Mouse (Mus musculus) hindbrain, embryonic 10.5 days (tissue): ENCODE measurements around the gene Nup107. TPM values are rescaled to one million over a fixed set of nuclear protein-coding genes. Genes with fewer than 3 reads are reported as not detected.

Experiments
- DNase-seq: peaks from one replicate; pipeline ENCODE4 v3.0.0-alpha.2; 2017; ENCODE audit warnings: low spot score
- H3K27ac ChIP-seq: fragments of 300-500 bp; sonication (generic); 2 replicates; pipeline ENCODE4 v1.5.1; 2016; ENCODE audit warnings: mild to moderate bottlenecking, moderate library complexity
- H3K27me3 ChIP-seq: fragments of 300-500 bp; sonication (generic); 2 replicates; pipeline ENCODE4 v1.6.1; 2016; ENCODE audit warnings: mild to moderate bottlenecking; ENCODE audit not compliant: poor library complexity, insufficient read depth, severe bottlenecking
- H3K36me3 ChIP-seq: fragments of 300-500 bp; sonication (generic); 2 replicates; pipeline ENCODE4 v1.6.1; 2016; ENCODE audit warnings: mild to moderate bottlenecking, moderate library complexity
- H3K4me1 ChIP-seq: fragments of 300-500 bp; sonication (generic); replicated peaks from 2 replicates; pipeline ENCODE4 v1.6.1; 2016; ENCODE audit warnings: mild to moderate bottlenecking
- H3K4me3 ChIP-seq: fragments of 300-500 bp; sonication (generic); 2 replicates; pipeline ENCODE4 v1.5.1; 2016; ENCODE audit warnings: mild to moderate bottlenecking, moderate library complexity
- H3K9me3 ChIP-seq: fragments of 300-500 bp; sonication (generic); 2 replicates; pipeline ENCODE4 v1.6.1; 2016; ENCODE audit warnings: mild to moderate bottlenecking, moderate library complexity
- WGBS: fragments of 180-500 bp; shearing (Covaris S2); methylation state at CpG from one replicate; pipeline ENCODE4 v1.1.7; 2016; 5-methylcytosine and 5-hydroxymethylcytosine counted together
- polyA plus RNA-seq: library from polyadenylated mRNA; unstranded; fragments of >200 nt; fragmentation: Nextera tagmentation; extraction: Ambion mirVana; gene quantifications from 2 replicates; pipeline ENCODE4 v1.2.1, GENCODE M21; 2016

The Nup107 gene
- polyA plus RNA-seq, 1 experiment from 2014 or later: 70.6 TPM

- Histone ChIP-seq H3K36me3 (peaks cover 55% of the 10 kb centered on the region), H3K27ac (no peak overlapping the region), H3K9me3 (no peaks in the 10 kb centered on the region), H3K4me1 (no peaks in the 10 kb centered on the region), H3K4me3 (no peak overlapping the region), H3K27me3 (no peaks in the 10 kb centered on the region)
- 73% methylated on average over 4 of the region's 4 CpGs for WGBS
- no peak for DNase-seq
Measured at GRCm38 (mm10) chr10:117824139-117824538, 31.6 kb upstream of the Nup107 start.

- no peak overlapping the region for H3K27ac ChIP-seq
- peaks cover 63% of the 10 kb centered on the region for H3K36me3 ChIP-seq
- H3K9me3 ChIP-seq: no peaks in the 10 kb centered on the region
- H3K27me3 ChIP-seq: no peaks in the 10 kb centered on the region
- DNase-seq: no peak
- WGBS: 91% methylated on average over 6 of the region's 6 CpGs
- H3K4me3 ChIP-seq: no peak overlapping the region
- no peaks in the 10 kb centered on the region for H3K4me1 ChIP-seq
Measured at GRCm38 (mm10) chr10:117823321-117823720, 30.8 kb upstream of the Nup107 start.

- no peaks in the 10 kb centered on the region for H3K4me1 ChIP-seq
- peaks cover 91% of the 10 kb centered on the region for H3K36me3 ChIP-seq
- H3K27ac ChIP-seq: no peak overlapping the region
- no peak overlapping the region for H3K4me3 ChIP-seq
- no peaks in the 10 kb centered on the region for H3K27me3 ChIP-seq
- no peak for DNase-seq
- H3K9me3 ChIP-seq: no peaks in the 10 kb centered on the region
- whole genome bisulfite sequencing: 91% methylated on average over 6 of the region's 6 CpGs
Measured at GRCm38 (mm10) chr10:117818600-117818999, 26.1 kb upstream of the Nup107 start.

GRCm38 (mm10) chr10:117816721-117817120, 24.2 kb upstream of the Nup107 start:
- WGBS: 94% methylated on average over 6 of the region's 6 CpGs
- no peak overlapping the region for H3K27ac ChIP-seq

GRCm38 (mm10) chr10:117812501-117812900, 20.0 kb upstream of the Nup107 start:
- Histone ChIP-seq H3K27me3 (no peaks in the 10 kb centered on the region), H3K4me1 (no peaks in the 10 kb centered on the region), H3K4me3 (no peak overlapping the region), H3K27ac (no peak overlapping the region), H3K36me3 (peaks cover 61% of the 10 kb centered on the region), H3K9me3 (no peaks in the 10 kb centered on the region)
- WGBS: 96% methylated on average over 2 of the region's 2 CpGs
- no peak for DNase-seq

More at GRCm38 (mm10) chr10:117816721-117817120, 24.2 kb upstream of the Nup107 start:
- DNase-seq: no peak
- Histone ChIP-seq H3K4me1 (no peaks in the 10 kb centered on the region), H3K9me3 (no peaks in the 10 kb centered on the region), H3K36me3 (peaks cover 91% of the 10 kb centered on the region), H3K27me3 (no peaks in the 10 kb centered on the region), H3K4me3 (no peak overlapping the region)

- Histone ChIP-seq H3K27ac (no peak overlapping the region), H3K4me1 (no peaks in the 10 kb centered on the region), H3K27me3 (no peaks in the 10 kb centered on the region), H3K4me3 (no peak overlapping the region), H3K36me3 (peaks cover 53% of the 10 kb centered on the region), H3K9me3 (no peaks in the 10 kb centered on the region)
- 96% methylated on average over 8 of the region's 8 CpGs for WGBS
- DNase-seq: no peak
Measured at GRCm38 (mm10) chr10:117811555-117811954, 19.1 kb upstream of the Nup107 start.

GRCm38 (mm10) chr10:117810506-117810905, 18.0 kb upstream of the Nup107 start:
- no peak overlapping the region for H3K4me3 ChIP-seq
- no peak for DNase-seq
- no peaks in the 10 kb centered on the region for H3K9me3 ChIP-seq
- H3K27ac ChIP-seq: no peak overlapping the region
- WGBS: 80% methylated on average over 11 of the region's 11 CpGs
- H3K4me1 ChIP-seq: no peaks in the 10 kb centered on the region
- no peaks in the 10 kb centered on the region for H3K27me3 ChIP-seq
- H3K36me3 ChIP-seq: peaks cover 43% of the 10 kb centered on the region

GRCm38 (mm10) chr10:117808068-117808467, 15.6 kb upstream of the Nup107 start:
- no peak for DNase-seq
- H3K4me1 ChIP-seq: no peaks in the 10 kb centered on the region
- H3K36me3 ChIP-seq: peaks cover 25% of the 10 kb centered on the region
- H3K27me3 ChIP-seq: no peaks in the 10 kb centered on the region
- H3K9me3 ChIP-seq: no peaks in the 10 kb centered on the region
- H3K27ac ChIP-seq: no peak overlapping the region
- no peak overlapping the region for H3K4me3 ChIP-seq
- 92% methylated on average over 6 of the region's 6 CpGs for WGBS

- Histone ChIP-seq H3K27ac (no peak overlapping the region), H3K9me3 (no peaks in the 10 kb centered on the region), H3K36me3 (peaks cover 5% of the 10 kb centered on the region), H3K27me3 (no peaks in the 10 kb centered on the region), H3K4me1 (no peaks in the 10 kb centered on the region), H3K4me3 (no peak overlapping the region)
- WGBS: 55% methylated on average over 9 of the region's 9 CpGs
- DNase-seq: no peak
Measured at GRCm38 (mm10) chr10:117805919-117806318, 13.4 kb upstream of the Nup107 start.

GRCm38 (mm10) chr10:117803870-117804850, 11.7 kb upstream of the Nup107 start:
- Histone ChIP-seq H3K27ac (no peak overlapping the region), H3K9me3 (no peaks in the 10 kb centered on the region), H3K27me3 (no peaks in the 10 kb centered on the region), H3K4me1 (no peaks in the 10 kb centered on the region), H3K4me3 (no peak overlapping the region), H3K36me3 (no peaks in the 10 kb centered on the region)
- WGBS: 92% methylated on average over 31 of the region's 31 CpGs
- DNase-seq: no peak

- no peaks in the 10 kb centered on the region for H3K4me1 ChIP-seq
- DNase-seq: no peak
- H3K9me3 ChIP-seq: no peaks in the 10 kb centered on the region
- no peak overlapping the region for H3K27ac ChIP-seq
- no peaks in the 10 kb centered on the region for H3K36me3 ChIP-seq
- no peaks in the 10 kb centered on the region for H3K27me3 ChIP-seq
- WGBS: 97% methylated on average over 9 of the region's 9 CpGs
- no peak overlapping the region for H3K4me3 ChIP-seq
Measured at GRCm38 (mm10) chr10:117801886-117802285, 9.4 kb upstream of the Nup107 start.

- WGBS: 94% methylated on average over 11 of the region's 11 CpGs
- Histone ChIP-seq H3K36me3 (no peaks in the 10 kb centered on the region), H3K27ac (no peak overlapping the region), H3K9me3 (no peaks in the 10 kb centered on the region), H3K4me1 (no peaks in the 10 kb centered on the region), H3K4me3 (no peak overlapping the region), H3K27me3 (no peaks in the 10 kb centered on the region)
- DNase-seq: no peak
Measured at GRCm38 (mm10) chr10:117799806-117800205, 7.3 kb upstream of the Nup107 start.

GRCm38 (mm10) chr10:117798436-117799035, 6.0 kb upstream of the Nup107 start:
- whole genome bisulfite sequencing: 91% methylated on average over 6 of the region's 6 CpGs
- Histone ChIP-seq H3K27me3 (no peaks in the 10 kb centered on the region), H3K4me3 (no peak overlapping the region)

More at GRCm38 (mm10) chr10:117798436-117799035, 6.0 kb upstream of the Nup107 start:
- Histone ChIP-seq H3K36me3 (no peaks in the 10 kb centered on the region), H3K4me1 (peaks cover 2% of the 10 kb centered on the region), H3K27ac (no peak overlapping the region), H3K9me3 (no peaks in the 10 kb centered on the region)
- no peak for DNase-seq
